Mouse (Mus musculus): Measurements from ENCODE around the gene Rsl1d1. TPM values are rescaled to one million over a fixed set of nuclear protein-coding genes. Genes with fewer than 3 reads are reported as not detected.
"Not testable (repeated sequence)": the region's sequence is repeated elsewhere in the genome, so short reads cannot be mapped to it uniquely, and the experiment has no call there.

Gene Rsl1d1
- polyA plus RNA-seq, 1 experiment from 2014 or later = 209 TPM

DNA sequence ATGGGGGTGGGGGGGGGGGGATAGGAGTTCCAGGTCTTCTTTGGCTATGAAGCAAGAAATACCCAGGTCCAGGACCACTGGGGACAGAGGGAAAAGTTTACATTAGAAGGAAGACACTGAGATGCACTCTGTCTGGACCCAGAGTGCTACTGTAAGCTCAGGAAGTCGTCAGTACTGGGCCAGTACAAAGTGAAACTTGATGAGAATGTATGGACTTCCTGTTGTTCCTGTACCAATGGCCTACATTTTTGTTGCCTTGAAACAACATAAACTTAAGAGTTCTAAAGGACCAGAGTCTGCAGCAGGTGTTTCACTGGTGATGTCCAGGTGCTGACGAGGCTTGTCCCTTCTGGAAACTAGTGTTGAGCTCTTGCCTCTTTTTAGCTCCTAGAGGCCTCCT, 25.7 kb downstream of the Rsl1d1 start:
- no peak for ATAC-seq
- Histone ChIP-seq H3K9ac (no peak overlapping the region), H3K4me3 (replicated peaks) (no peak overlapping the region), H3K9me3 (no peaks in the 10 kb centered on the region), H3K4me1 (replicated peaks) (peaks cover 18% of the 10 kb centered on the region; the same call in 1 of the 2 replicates), H3K27me3 (replicated peaks) (no peaks in the 10 kb centered on the region), H3K4me2 (replicated peaks) (peak overlapping the region; percentile 76; the same call in 1 of the 2 replicates), H3K36me3 (no peaks in the 10 kb centered on the region), H3K27ac (no peak overlapping the region)
- WGBS = 59% methylated on average over 2 of the region's 2 CpGs

DNA sequence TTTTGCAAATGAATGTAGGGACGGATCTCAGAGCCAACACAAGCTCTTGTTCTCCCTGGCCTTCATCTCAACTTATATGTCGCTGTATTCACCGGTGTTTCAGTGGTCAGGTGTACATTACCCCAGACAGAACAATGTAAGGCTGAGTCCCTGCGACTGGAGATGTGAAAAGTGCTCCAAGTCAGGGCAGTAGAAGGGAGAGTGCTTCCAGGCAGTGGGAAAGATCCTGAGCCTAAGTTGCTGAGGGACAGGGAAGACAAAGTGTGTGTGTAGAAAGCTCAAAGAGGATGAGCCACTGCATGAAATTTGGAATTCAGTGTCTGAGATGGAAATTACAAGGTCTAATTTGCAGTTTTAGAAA, 26.3 kb downstream of the Rsl1d1 start:
- peak overlapping the region; percentile 86 for H3K9ac ChIP-seq
- peak overlapping the region; percentile 92; the same call in 1 of the 2 replicates for H3K27ac ChIP-seq
- peaks cover 18% of the 10 kb centered on the region; the same call in 1 of the 2 replicates for H3K4me1 ChIP-seq (replicated peaks)
- H3K4me3 ChIP-seq (replicated peaks) = peak overlapping the region; percentile 95
- no peak for ATAC-seq
- no peaks in the 10 kb centered on the region for H3K36me3 ChIP-seq
- 4% methylated on average over 4 of the region's 4 CpGs for WGBS
- peak overlapping the region; percentile 76 for H3K4me2 ChIP-seq (replicated peaks)
- no peaks in the 10 kb centered on the region for H3K27me3 ChIP-seq (replicated peaks)
- no peaks in the 10 kb centered on the region for H3K9me3 ChIP-seq

DNA sequence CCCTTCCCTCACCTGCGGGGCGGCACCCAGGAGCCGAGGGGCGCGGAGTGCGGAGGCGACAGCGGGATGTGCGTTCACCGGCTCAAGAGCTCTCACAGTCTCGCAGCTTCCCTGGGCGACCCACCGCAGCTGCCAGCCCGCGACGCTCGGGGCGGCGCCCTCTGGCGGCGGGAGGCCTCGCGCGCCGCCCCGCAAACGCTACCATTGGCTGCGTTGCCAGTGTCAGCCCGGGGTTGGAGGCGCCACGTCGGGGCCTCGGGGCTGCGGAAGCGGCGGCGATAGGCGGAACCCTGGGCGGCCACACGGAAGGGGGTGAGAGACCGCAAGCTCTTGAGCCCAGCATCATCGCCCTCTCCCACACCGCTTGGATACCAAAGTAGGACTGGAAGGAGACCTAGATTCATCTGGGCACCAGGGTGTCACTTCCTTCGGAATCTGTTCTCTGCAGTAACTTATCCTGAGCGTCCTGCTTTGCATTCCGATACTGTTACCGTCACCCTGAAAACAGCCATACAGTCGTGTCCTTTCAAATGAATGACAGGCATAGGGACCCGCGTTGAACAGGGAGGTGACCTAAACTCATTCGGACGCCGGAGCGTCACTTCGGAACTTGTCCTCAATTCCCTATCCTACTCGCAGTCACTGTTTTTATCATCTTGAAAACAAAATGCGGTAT, 26.8 kb downstream of the Rsl1d1 start, which contains the start of gene Zc3h7a:
TSS of gene Zc3h7a (minus strand) at position 186 of the 676 bp plus-strand sequence.
- Histone ChIP-seq H3K4me2 (replicated peaks) (peak within 1 kb of the TSS; percentile 76), H3K9ac (peak within 1 kb of the TSS; percentile 86), H3K36me3 (no peaks in the 10 kb centered on the region), H3K4me1 (replicated peaks) (peaks cover 18% of the 10 kb centered on the region; the same call in 1 of the 2 replicates), H3K27ac (peak within 1 kb of the TSS; percentile 92), H3K27me3 (replicated peaks) (no peaks in the 10 kb centered on the region), H3K4me3 (replicated peaks) (peak within 1 kb of the TSS; percentile 95), H3K9me3 (no peaks in the 10 kb centered on the region)
- under 1% methylated on average over 57 of the region's 57 CpGs for WGBS
- ATAC-seq = peak; percentile 94

DNA sequence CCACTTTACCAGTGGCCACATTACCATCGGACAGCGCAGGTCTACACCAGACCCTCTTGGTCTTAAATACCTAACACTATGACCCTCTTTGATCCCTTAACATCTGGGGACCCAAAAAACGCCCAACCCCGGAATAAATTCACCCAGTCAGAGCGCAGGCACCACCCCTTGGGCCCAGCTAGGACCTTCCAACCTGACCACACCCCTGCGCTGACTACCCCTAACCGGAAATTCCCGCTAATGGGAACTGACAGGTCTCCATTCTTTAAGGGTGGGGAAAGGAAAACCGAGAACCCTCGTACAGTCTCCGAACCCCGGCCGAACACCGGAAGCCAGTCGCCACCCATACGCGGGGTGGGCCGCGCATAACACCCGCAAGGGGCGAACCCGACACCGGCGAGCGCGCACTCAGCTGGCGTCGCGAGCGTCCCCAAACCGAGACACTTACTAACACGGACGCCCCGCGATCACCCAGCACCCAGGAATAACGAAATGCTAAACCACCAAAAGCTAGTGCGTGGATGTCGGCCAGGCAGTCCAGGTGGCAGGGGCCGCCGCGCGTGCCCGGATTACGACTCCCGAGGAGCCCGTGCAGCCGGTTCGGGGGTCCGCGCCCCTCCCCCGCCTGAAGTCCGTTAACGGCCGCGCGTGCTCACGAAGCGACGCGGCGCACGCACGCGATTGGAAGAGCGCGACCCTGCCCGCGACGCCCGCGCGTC, 27.5 kb downstream of the Rsl1d1 start:
- H3K27ac ChIP-seq = peak overlapping the region; percentile 92
- peak; percentile 76 for ATAC-seq
- no peaks in the 10 kb centered on the region for H3K9me3 ChIP-seq
- WGBS = under 1% methylated on average over 72 of the region's 72 CpGs
- H3K36me3 ChIP-seq = no peaks in the 10 kb centered on the region
- peak overlapping the region; percentile 95 for H3K4me3 ChIP-seq (replicated peaks)
- H3K4me2 ChIP-seq (replicated peaks) = peak overlapping the region; percentile 76
- no peaks in the 10 kb centered on the region for H3K27me3 ChIP-seq (replicated peaks)
- peak overlapping the region; percentile 86 for H3K9ac ChIP-seq
- peaks cover 18% of the 10 kb centered on the region; the same call in 1 of the 2 replicates for H3K4me1 ChIP-seq (replicated peaks)

DNA sequence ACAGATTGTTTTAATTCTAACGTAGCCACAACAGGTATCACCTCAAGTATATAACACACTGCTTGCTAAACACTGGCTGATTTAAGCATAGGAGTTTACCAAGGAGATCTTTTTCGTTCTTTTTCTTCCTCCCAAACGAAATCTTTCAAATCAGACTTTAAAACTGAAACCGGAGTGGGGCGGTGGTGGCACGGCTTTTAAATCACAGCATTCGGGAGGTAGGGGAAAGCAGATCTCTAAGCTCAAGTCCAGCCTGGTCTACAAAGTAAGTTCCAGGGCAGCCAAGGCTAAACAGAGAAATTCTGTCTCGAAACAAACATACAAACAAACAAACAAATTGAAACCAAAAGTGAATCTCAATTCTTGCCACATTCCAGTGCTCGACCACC, 28.0 kb downstream of the Rsl1d1 start:
- WGBS = 7% methylated on average over 9 of the region's 9 CpGs
- Histone ChIP-seq H3K4me2 (replicated peaks) (peak overlapping the region; percentile 76), H3K36me3 (no peaks in the 10 kb centered on the region), H3K4me1 (replicated peaks) (peaks cover 18% of the 10 kb centered on the region; the same call in 1 of the 2 replicates), H3K9me3 (no peaks in the 10 kb centered on the region), H3K27me3 (replicated peaks) (no peaks in the 10 kb centered on the region), H3K4me3 (replicated peaks) (peak overlapping the region; percentile 95), H3K27ac (peak overlapping the region; percentile 92), H3K9ac (peak overlapping the region; percentile 86)
- ATAC-seq = no peak

DNA sequence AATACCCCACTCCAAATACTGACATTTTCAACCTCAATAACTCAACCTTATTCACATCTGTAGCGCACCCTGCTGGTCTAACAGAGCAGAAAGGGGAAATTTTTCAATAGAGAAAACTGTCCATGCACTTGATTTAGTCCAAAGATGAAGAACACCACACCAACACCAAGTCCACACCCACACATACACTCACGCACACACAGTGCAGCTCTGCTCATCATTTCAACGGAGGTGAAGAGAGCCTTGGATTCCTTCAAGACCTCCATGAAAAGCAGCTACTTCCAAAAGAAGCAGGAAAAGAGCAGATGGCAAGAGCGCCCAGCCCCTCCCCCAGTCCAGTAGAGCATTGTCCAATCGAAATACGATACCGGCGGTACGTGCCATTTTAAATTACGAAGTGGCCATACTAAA, 28.5 kb downstream of the Rsl1d1 start:
- no peaks in the 10 kb centered on the region for H3K36me3 ChIP-seq
- H3K27ac ChIP-seq = no peak overlapping the region
- H3K9me3 ChIP-seq = no peaks in the 10 kb centered on the region
- peak overlapping the region; percentile 76 for H3K4me2 ChIP-seq (replicated peaks)
- ATAC-seq = no peak
- H3K4me1 ChIP-seq (replicated peaks) = peaks cover 18% of the 10 kb centered on the region; the same call in 1 of the 2 replicates
- H3K9ac ChIP-seq = peak overlapping the region; percentile 86; the same call in 1 of the 2 replicates
- peak overlapping the region; percentile 95 for H3K4me3 ChIP-seq (replicated peaks)
- no peaks in the 10 kb centered on the region for H3K27me3 ChIP-seq (replicated peaks)
- WGBS = 10% methylated on average over 10 of the region's 10 CpGs

DNA sequence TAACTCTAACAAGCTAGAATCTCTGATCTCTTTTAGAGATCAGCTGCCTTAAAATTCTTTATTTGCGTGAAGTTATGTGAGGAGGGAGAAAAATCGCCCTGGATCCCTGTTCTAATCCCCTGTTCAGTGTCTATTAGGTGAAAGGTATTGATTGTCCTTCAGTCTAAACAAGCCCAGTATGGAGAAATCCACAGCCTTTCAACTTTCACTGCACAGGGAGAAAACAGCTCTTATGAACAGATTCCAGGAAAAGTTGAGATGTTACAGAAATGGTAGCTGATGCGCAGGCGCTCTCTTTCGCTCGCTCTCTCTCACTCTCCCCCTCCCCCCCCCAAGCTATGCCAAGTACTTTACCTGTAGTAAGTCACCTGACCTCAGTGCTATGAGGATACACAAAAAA, 31.5 kb downstream of the Rsl1d1 start:
- H3K9ac ChIP-seq = no peak overlapping the region
- H3K4me2 ChIP-seq (replicated peaks) = no peak overlapping the region
- no peak for ATAC-seq
- H3K4me3 ChIP-seq (replicated peaks) = no peak overlapping the region
- 83% methylated on average over 6 of the region's 6 CpGs for WGBS
- no peaks in the 10 kb centered on the region for H3K27me3 ChIP-seq (replicated peaks)
- H3K9me3 ChIP-seq = no peaks in the 10 kb centered on the region
- no peaks in the 10 kb centered on the region for H3K36me3 ChIP-seq
- H3K27ac ChIP-seq = no peak overlapping the region
- peaks cover 14% of the 10 kb centered on the region; the same call in 1 of the 2 replicates for H3K4me1 ChIP-seq (replicated peaks)

DNA sequence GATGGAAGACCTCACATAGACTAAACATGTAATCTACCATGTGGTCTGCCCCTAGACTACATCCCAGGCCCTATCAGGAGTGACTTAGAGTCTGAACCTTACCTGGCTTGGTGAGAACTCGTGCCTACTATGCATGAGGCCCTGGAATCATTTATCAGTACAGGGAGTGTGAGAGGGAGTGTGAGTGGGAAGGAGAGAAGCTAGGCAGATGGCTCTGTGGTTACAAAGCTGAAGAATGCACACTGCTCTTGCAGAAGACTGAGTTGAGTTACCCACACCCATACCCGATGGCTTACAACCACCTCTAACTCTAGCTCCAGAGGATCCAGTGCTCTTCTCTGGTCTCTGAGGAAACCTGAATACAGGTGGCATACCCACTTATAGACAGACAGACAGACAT, 36.7 kb downstream of the Rsl1d1 start:
- Histone ChIP-seq H3K4me2 (replicated peaks) (no peak overlapping the region), H3K36me3 (peaks cover 5% of the 10 kb centered on the region; the same call in 1 of the 2 replicates), H3K27me3 (replicated peaks) (no peaks in the 10 kb centered on the region), H3K9ac (no peak overlapping the region), H3K4me1 (replicated peaks) (no peaks in the 10 kb centered on the region), H3K9me3 (no peaks in the 10 kb centered on the region), H3K4me3 (replicated peaks) (no peak overlapping the region), H3K27ac (no peak overlapping the region)
- ATAC-seq = no peak
- WGBS = 76% methylated on average over 2 of the region's 2 CpGs

DNA sequence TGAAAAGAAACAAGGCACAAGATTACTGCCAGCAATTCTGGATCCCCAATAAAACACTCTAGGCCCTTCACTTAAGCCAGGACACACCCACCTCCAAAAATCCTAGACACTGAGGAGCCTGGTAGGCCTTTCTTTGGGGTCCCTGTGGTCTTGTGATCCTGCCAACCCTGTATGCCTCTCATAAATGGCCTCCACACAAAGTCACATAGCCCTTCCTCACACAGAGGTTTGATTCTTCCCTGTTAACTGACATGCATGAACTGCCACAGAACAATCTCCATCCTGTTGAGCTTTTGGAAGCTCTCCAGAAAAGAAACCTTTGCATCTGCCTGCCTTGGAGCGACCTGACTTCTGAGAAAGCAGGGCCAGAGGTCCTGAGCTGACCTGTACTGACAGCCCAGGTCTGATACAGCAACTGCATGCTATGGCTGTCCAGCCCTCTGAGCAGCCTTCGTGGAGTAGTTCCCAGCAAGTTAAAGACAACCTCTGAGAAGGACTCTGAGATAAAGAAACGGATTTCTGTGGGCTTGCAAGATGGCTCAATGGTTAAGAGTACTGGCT, 38.4 kb downstream of the Rsl1d1 start:
- H3K27me3 ChIP-seq (replicated peaks) = no peaks in the 10 kb centered on the region
- no peaks in the 10 kb centered on the region for H3K9me3 ChIP-seq
- no peak overlapping the region for H3K4me2 ChIP-seq (replicated peaks)
- no peak overlapping the region for H3K9ac ChIP-seq
- H3K4me3 ChIP-seq (replicated peaks) = no peak overlapping the region
- no peaks in the 10 kb centered on the region for H3K4me1 ChIP-seq (replicated peaks)
- 81% methylated on average over 3 of the region's 3 CpGs for WGBS
- H3K36me3 ChIP-seq = peaks cover 5% of the 10 kb centered on the region
- no peak overlapping the region for H3K27ac ChIP-seq
- no peak for ATAC-seq

DNA sequence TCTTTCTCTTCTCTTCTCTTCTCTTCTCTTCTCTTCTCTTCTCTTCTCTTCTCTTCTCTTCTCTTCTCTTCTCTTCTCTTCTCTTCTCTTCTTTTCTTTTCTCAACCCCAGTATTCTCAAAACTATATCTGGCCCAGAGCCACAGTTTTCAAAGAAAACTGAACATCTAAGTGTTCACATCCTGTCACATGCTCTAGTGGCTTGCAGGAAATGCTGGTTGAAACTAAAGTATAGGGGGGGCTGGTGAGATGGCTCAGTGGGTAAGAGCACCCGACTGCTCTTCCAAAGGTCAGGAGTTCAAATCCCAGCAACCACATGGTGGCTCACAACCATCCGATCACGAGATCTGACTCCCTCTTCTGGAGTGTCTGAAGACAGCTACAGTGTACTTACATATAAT, 45.4 kb downstream of the Rsl1d1 start:
- H3K9ac ChIP-seq; ATAC-seq; H3K9me3 ChIP-seq; H3K4me1 ChIP-seq (replicated peaks); H3K27me3 ChIP-seq (replicated peaks); H3K4me2 ChIP-seq (replicated peaks); H3K4me3 ChIP-seq (replicated peaks); H3K27ac ChIP-seq: not testable (repeated sequence)
- H3K36me3 ChIP-seq = peaks cover 34% of the 10 kb centered on the region
- WGBS = 69% methylated on average over 3 of the region's 3 CpGs

DNA sequence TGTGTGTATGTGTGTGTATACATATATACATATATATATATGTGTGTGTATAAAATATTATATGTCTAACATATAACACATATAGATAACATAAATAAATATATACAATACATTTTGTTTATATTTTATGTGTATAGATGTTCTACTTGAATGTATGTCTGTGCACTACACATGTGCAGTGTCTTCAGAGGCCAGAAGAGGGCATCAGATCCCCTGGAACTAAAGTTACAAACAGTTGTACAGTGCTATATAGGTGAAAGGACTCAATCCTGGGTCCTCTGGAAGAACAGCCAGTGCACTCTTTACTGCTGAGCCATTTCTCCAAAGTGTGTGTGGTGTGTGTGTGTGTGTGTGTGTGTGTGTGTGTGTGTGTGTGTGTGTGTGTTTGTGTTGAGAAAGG, 48.6 kb downstream of the Rsl1d1 start:
- Histone ChIP-seq H3K9ac (no peak overlapping the region), H3K4me3 (replicated peaks) (no peak overlapping the region), H3K27me3 (replicated peaks) (no peaks in the 10 kb centered on the region), H3K9me3 (no peaks in the 10 kb centered on the region), H3K27ac (no peak overlapping the region), H3K4me2 (replicated peaks) (no peak overlapping the region), H3K36me3 (peaks cover 33% of the 10 kb centered on the region), H3K4me1 (replicated peaks) (no peaks in the 10 kb centered on the region)
- no peak for ATAC-seq

DNA sequence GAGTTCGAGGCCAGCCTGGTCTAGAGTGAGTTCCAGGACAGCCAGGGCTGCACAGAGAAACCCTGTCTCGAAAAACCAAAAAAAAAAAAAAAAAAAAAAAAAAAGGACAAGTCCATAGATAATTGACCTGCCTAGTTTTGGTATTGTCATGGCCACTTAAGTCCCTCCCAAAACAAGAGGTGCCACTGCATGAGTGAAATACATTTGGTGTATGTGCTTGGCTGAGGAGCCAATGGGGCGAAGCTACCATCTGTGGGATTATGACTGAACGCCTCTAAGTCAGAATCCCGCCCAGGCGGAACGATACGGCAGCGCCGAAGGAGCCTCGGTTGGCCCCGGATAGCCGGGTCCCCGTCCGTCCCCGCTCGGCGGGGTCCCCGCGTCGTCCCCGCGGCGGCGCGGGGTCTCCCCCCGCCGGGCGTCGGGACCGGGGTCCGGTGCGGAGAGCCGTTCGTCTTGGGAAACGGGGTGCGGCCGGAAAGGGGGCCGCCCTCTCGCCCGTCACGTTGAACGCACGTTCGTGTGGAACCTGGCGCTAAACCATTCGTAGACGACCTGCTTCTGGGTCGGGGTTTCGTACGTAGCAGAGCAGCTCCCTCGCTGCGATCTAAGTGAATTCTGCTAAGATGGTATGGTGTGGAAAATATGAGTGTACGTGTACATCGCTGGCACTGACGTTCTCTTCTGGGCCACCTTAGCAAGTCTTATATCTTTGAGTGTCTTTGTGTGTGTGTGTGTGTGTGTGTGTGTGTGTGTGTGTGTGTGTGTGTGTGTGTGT, 59.2 kb downstream of the Rsl1d1 start:
- H3K4me1 ChIP-seq (replicated peaks); H3K27me3 ChIP-seq (replicated peaks); H3K27ac ChIP-seq; H3K9me3 ChIP-seq; H3K4me3 ChIP-seq (replicated peaks); H3K9ac ChIP-seq; ATAC-seq; H3K4me2 ChIP-seq (replicated peaks): not testable (repeated sequence)
- 16% methylated on average over 56 of the region's 56 CpGs for WGBS
- H3K36me3 ChIP-seq = peaks cover 33% of the 10 kb centered on the region

Measured in intestine, embryonic 15.5 days (tissue).